Mouse (Mus musculus): ENCODE results near the gene Gng3.

- no peak for TF ChIP-seq CTCF (IDR thresholded peaks at IDR 0.05; ENCODE audit: low read depth)
- no peak for TF ChIP-seq EP300 (optimal IDR thresholded peaks at IDR 0.05)
These were observed 18.5 kb downstream of the Gng3 start for GRCm38 (mm10) chr19:8820424-8820956.

All from stomach, postnatal 0 days (tissue).